In genomic region chr6:127418322-127418721, GRCm38 (mm10) we compare ENCODE assay signal across 28 mouse cellular contexts. TPM values are rescaled to one million over a fixed set of nuclear protein-coding genes. Genes with fewer than 3 reads are reported as not detected.
A peak's percentile ranks its signal among the peaks of the same experiment; 100 is the strongest.
DNase-seq lines count a peak whose midpoint lies in the region; ATAC-seq lines count a peak whose summit lies in the region.
"Had no signal": no experiment of that assay in that cellular context is flagged by ENCODE, and none has a peak within 500 bp of the region (broad histone marks: within the 10 kb centered on the region; RNA-seq: fewer than 3 reads in every experiment).

No protein-coding gene starts in this region.

- H3K27me3 ChIP-seq in hindbrain, embryonic 10.5 days (ENCODE audit: insufficient read depth, poor library complexity, severe bottlenecking): peaks cover 5% of the 10 kb centered on the region
- 0 out of 2 replicates have a peak, but pooled peaks cover 6% of the 10 kb centered on the region for H3K27me3 ChIP-seq in hindbrain, embryonic 13.5 days
- H3K27me3 ChIP-seq in forebrain, embryonic 10.5 days (ENCODE audit: poor library complexity, severe bottlenecking): 0 out of 2 replicates have a peak, but pooled peaks cover 4% of the 10 kb centered on the region
- no peaks in the 10 kb centered on the region for H3K27me3 ChIP-seq in forebrain, embryonic 15.5 days
- no peaks in the 10 kb centered on the region for H3K27me3 ChIP-seq in midbrain, embryonic 14.5 days (ENCODE audit: control insufficient read depth, insufficient read depth, low read length)
- H3K27me3 ChIP-seq: embryonic facial prominence, embryonic 15.5 days; lung, embryonic 15.5 days had no signal

- no peaks in the 10 kb centered on the region for H3K36me3 ChIP-seq in hindbrain, embryonic 10.5 days
- H3K36me3 ChIP-seq in hindbrain, embryonic 13.5 days: no peaks in the 10 kb centered on the region
- H3K36me3 ChIP-seq in forebrain, embryonic 10.5 days (replicated peaks): no peaks in the 10 kb centered on the region
- no peaks in the 10 kb centered on the region for H3K36me3 ChIP-seq in forebrain, embryonic 15.5 days
- no peaks in the 10 kb centered on the region for H3K36me3 ChIP-seq in midbrain, embryonic 14.5 days (ENCODE audit: control insufficient read depth, insufficient read depth, low read length)
- H3K36me3 ChIP-seq: embryonic facial prominence, embryonic 15.5 days; limb, embryonic 12.5 days; lung, embryonic 15.5 days had no signal

- H3K4me1 ChIP-seq in hindbrain, embryonic 10.5 days (replicated peaks): peaks cover 16% of the 10 kb centered on the region
- H3K4me1 ChIP-seq in hindbrain, embryonic 13.5 days (replicated peaks): peaks cover 10% of the 10 kb centered on the region; the same call in 1 of the 2 replicates
- peaks cover 20% of the 10 kb centered on the region for H3K4me1 ChIP-seq in forebrain, embryonic 10.5 days
- peaks cover 19% of the 10 kb centered on the region for H3K4me1 ChIP-seq in forebrain, embryonic 15.5 days
- peaks cover 9% of the 10 kb centered on the region; the same call in 1 of the 2 replicates for H3K4me1 ChIP-seq in midbrain, embryonic 14.5 days (ENCODE audit: control insufficient read depth, insufficient read depth, low read length)
- H3K4me1 ChIP-seq: embryonic facial prominence, embryonic 15.5 days; lung, embryonic 15.5 days had no signal

- 77% methylated on average over 2 of the region's 2 CpGs for WGBS in hindbrain, embryonic 10.5 days
- WGBS in hindbrain, embryonic 13.5 days: 66% methylated on average over 2 of the region's 2 CpGs
- WGBS in forebrain, embryonic 10.5 days: 87% methylated on average over 2 of the region's 2 CpGs
- 41% methylated on average over 2 of the region's 2 CpGs for WGBS in forebrain, embryonic 15.5 days
- 57% methylated on average over 2 of the region's 2 CpGs for WGBS in midbrain, embryonic 14.5 days

- no peaks in the 10 kb centered on the region for H3K9me3 ChIP-seq in hindbrain, embryonic 10.5 days
- H3K9me3 ChIP-seq in hindbrain, embryonic 13.5 days: no peaks in the 10 kb centered on the region
- no peaks in the 10 kb centered on the region for H3K9me3 ChIP-seq in forebrain, embryonic 10.5 days
- H3K9me3 ChIP-seq in forebrain, embryonic 15.5 days: no peaks in the 10 kb centered on the region
- H3K9me3 ChIP-seq in midbrain, embryonic 14.5 days (ENCODE audit: control insufficient read depth, low read length): no peaks in the 10 kb centered on the region
- H3K9me3 ChIP-seq: embryonic facial prominence, embryonic 15.5 days; limb, embryonic 12.5 days; lung, embryonic 15.5 days had no signal

- H3K27ac ChIP-seq in hindbrain, embryonic 10.5 days: peak overlapping the region; percentile 83
- no peak overlapping the region for H3K27ac ChIP-seq in hindbrain, embryonic 13.5 days
- peak overlapping the region; percentile 72 for H3K27ac ChIP-seq in forebrain, embryonic 10.5 days
- H3K27ac ChIP-seq in forebrain, embryonic 15.5 days (replicated peaks): peak overlapping the region; percentile 90
- 0 out of 2 replicates have a peak overlapping the region, but pooled peaks have one; percentile 37 for H3K27ac ChIP-seq in midbrain, embryonic 14.5 days (replicated peaks; ENCODE audit: low read depth, low read length)
- H3K27ac ChIP-seq: embryonic facial prominence, embryonic 15.5 days; gastrocnemius, adult 2 months; limb, embryonic 12.5 days; lung, embryonic 15.5 days; stomach, postnatal 0 days had no signal

- no peak for DNase-seq in hindbrain, embryonic 10.5 days (ENCODE audit: low spot score)
- no peak for DNase-seq in forebrain, embryonic 10.5 days (ENCODE audit: extremely low spot score, low spot score)
- no peak for DNase-seq in midbrain, embryonic 14.5 days
- DNase-seq in heart, postnatal 4 days: no peak
- no peak for DNase-seq in spleen, postnatal 36 days (ENCODE audit: low spot score in 2 of 2)
- no peak for DNase-seq in left cerebral cortex, postnatal 25 days (ENCODE audit: low spot score in 2 of 2)
- DNase-seq: adrenal gland, adult 2 months; adrenal gland, postnatal 36 days; cerebellum, adult 18-20 months; cerebellum, postnatal 10 days; gastrocnemius, adult 2 months; gastrocnemius, postnatal 36 days; heart, adult 18-20 months; heart, postnatal 36 days; kidney, adult 11 months; kidney, postnatal 25 days; right cerebral cortex, postnatal 14 days; thymus, adult 18-20 months; thymus, postnatal 25 days had no signal

- intact Hi-C loops in left cerebral cortex, postnatal 25 days (cut with DNase I): no loop called here

- no peak overlapping the region for H3K4me2 ChIP-seq in hindbrain, embryonic 13.5 days
- H3K4me2 ChIP-seq in forebrain, embryonic 15.5 days (replicated peaks): no peak overlapping the region
- H3K4me2 ChIP-seq in midbrain, embryonic 14.5 days (ENCODE audit: low read length): no peak overlapping the region
- H3K4me2 ChIP-seq: embryonic facial prominence, embryonic 15.5 days; heart, embryonic 11.5 days; limb, embryonic 12.5 days; lung, embryonic 15.5 days had no signal

- H3K9ac ChIP-seq in hindbrain, embryonic 13.5 days: no peak overlapping the region
- H3K9ac ChIP-seq in forebrain, embryonic 15.5 days (replicated peaks): no peak overlapping the region
- no peak overlapping the region for H3K9ac ChIP-seq in midbrain, embryonic 14.5 days (replicated peaks; ENCODE audit: low read length)
- H3K9ac ChIP-seq: embryonic facial prominence, embryonic 15.5 days; limb, embryonic 12.5 days; lung, embryonic 15.5 days had no signal

- no peak overlapping the region for H3K4me3 ChIP-seq in hindbrain, embryonic 10.5 days
- H3K4me3 ChIP-seq in hindbrain, embryonic 13.5 days: no peak overlapping the region
- no peak overlapping the region for H3K4me3 ChIP-seq in forebrain, embryonic 10.5 days
- no peak overlapping the region for H3K4me3 ChIP-seq in forebrain, embryonic 15.5 days
- H3K4me3 ChIP-seq in midbrain, embryonic 14.5 days (replicated peaks; ENCODE audit: low read depth, low read length): no peak overlapping the region
- H3K4me3 ChIP-seq: embryonic facial prominence, embryonic 15.5 days; gastrocnemius, adult 2 months; limb, embryonic 12.5 days; lung, embryonic 15.5 days had no signal

- ATAC-seq in hindbrain, embryonic 13.5 days (ENCODE audit: low FRiP score): no peak
- ATAC-seq in forebrain, embryonic 15.5 days (replicated peaks): peak; percentile 51
- ATAC-seq in midbrain, embryonic 14.5 days (ENCODE audit: low FRiP score, low TSS enrichment): no peak; the same call in 1 of the 2 replicates
- ATAC-seq: activated CD4-positive, CD25-positive, alpha-beta regulatory T cell, adult 4 months; inflammation-experienced regulatory T-cells, adult 6 months had no signal

RNA-seq across cellular contexts. Expression of gene Parp11, which starts 28.3 kb away (rescaled TPM):
- polyA plus RNA-seq in hindbrain, embryonic 10.5 days (2016; fragmentation: Nextera tagmentation; extraction: Ambion mirVana): 35.7 and 43.6 TPM in 2 replicates
- polyA plus RNA-seq in hindbrain, embryonic 13.5 days (2015; fragmentation: Nextera tagmentation; extraction: Ambion mirVana): 80.6 and 82.1 TPM in 2 replicates
- 35.3 and 38.8 TPM in 2 replicates for polyA plus RNA-seq in forebrain, embryonic 10.5 days (2016; fragmentation: Nextera tagmentation; extraction: Ambion mirVana)
- polyA plus RNA-seq in forebrain, embryonic 15.5 days (2015; fragmentation: Nextera tagmentation; extraction: Ambion mirVana): 80.1 and 82.1 TPM in 2 replicates
- 79.6 and 111 TPM in 2 replicates for polyA plus RNA-seq in midbrain, embryonic 14.5 days (2014; fragmentation: Nextera tagmentation; extraction: Ambion mirVana)
- 10 to 100 TPM; 13.7 to 18.5 TPM for total RNA-seq in heart, postnatal 4 days (2021)
- 10 to 100 TPM; 29.8 to 33.1 TPM for total RNA-seq in left cerebral cortex, postnatal 25 days (2021)
